Mouse (Mus musculus) midbrain, embryonic 15.5 days (tissue): Measurements from ENCODE around the gene Nfkb1. TPM values are rescaled to one million over a fixed set of nuclear protein-coding genes. Genes with fewer than 3 reads are reported as not detected.

Experiments
- ATAC-seq: fragments of 200-750 bp; cut with Nextera tagmentation; replicated peaks from 2 replicates; pipeline ENCODE4 v1.8.0; 2017; ENCODE audit warnings: moderate TSS enrichment
- H3K27ac ChIP-seq: fragments of 300-500 bp; sonication (generic); 2 replicates; pipeline ENCODE4 v1.5.1; 2015; ENCODE audit warnings: mild to moderate bottlenecking, inconsistent platforms
- H3K27me3 ChIP-seq: fragments of 300-500 bp; sonication (generic); replicated peaks from 2 replicates; pipeline ENCODE4 v1.6.1; 2015; ENCODE audit warnings: inconsistent platforms
- H3K36me3 ChIP-seq: fragments of 300-500 bp; sonication (generic); replicated peaks from 2 replicates; pipeline ENCODE4 v1.6.1; 2015; ENCODE audit warnings: inconsistent platforms
- H3K4me1 ChIP-seq: fragments of 300-500 bp; sonication (generic); 2 replicates; pipeline ENCODE4 v1.6.1; 2015; ENCODE audit warnings: inconsistent platforms
- H3K4me2 ChIP-seq: fragments of 300-500 bp; sonication (generic); 2 replicates; pipeline ENCODE4 v1.6.1; 2015; ENCODE audit warnings: inconsistent platforms, mild to moderate bottlenecking, moderate library complexity
- H3K4me3 ChIP-seq: fragments of 300-500 bp; sonication (generic); 2 replicates; pipeline ENCODE4 v1.5.1; 2015; ENCODE audit warnings: mild to moderate bottlenecking, inconsistent platforms
- H3K9ac ChIP-seq: fragments of 300-500 bp; sonication (generic); 2 replicates; pipeline ENCODE4 v1.6.1; 2015; ENCODE audit warnings: mild to moderate bottlenecking, inconsistent platforms
- H3K9me3 ChIP-seq: fragments of 300-500 bp; sonication (generic); 2 replicates; pipeline ENCODE4 v1.6.1; 2016; ENCODE audit warnings: inconsistent platforms
- WGBS: fragments of 180-500 bp; shearing (Covaris S2); methylation state at CpG from one replicate; pipeline ENCODE4 v1.1.7; 2015; ENCODE audit warnings: mixed read lengths; 5-methylcytosine and 5-hydroxymethylcytosine counted together
- polyA plus RNA-seq: library from polyadenylated mRNA; unstranded; fragments of >200 nt; fragmentation: Nextera tagmentation; extraction: Ambion mirVana; gene quantifications from 2 replicates; pipeline ENCODE4 v1.2.1, GENCODE M21; 2015

Gene Nfkb1
- polyA plus RNA-seq, 1 experiment from 2014 or later: 7.9 TPM

GRCm38 (mm10) chr3:135658540-135659097 is 32.7 kb downstream of the Nfkb1 start:
- Histone ChIP-seq H3K4me2 (no peak overlapping the region), H3K4me1 (no peaks in the 10 kb centered on the region), H3K36me3 (no peaks in the 10 kb centered on the region), H3K9me3 (no peaks in the 10 kb centered on the region), H3K9ac (no peak overlapping the region), H3K27ac (no peak overlapping the region), H3K4me3 (no peak overlapping the region), H3K27me3 (no peaks in the 10 kb centered on the region)
- 90% methylated on average over 7 of the region's 7 CpGs for WGBS
- no peak for ATAC-seq

GRCm38 (mm10) chr3:135656156-135656555 is 35.2 kb downstream of the Nfkb1 start:
- Histone ChIP-seq H3K27ac (no peak overlapping the region), H3K4me1 (0 out of 2 replicates have a peak, but pooled peaks cover under 1% of the 10 kb centered on the region), H3K4me3 (no peak overlapping the region), H3K36me3 (no peaks in the 10 kb centered on the region), H3K4me2 (no peak overlapping the region), H3K9ac (no peak overlapping the region), H3K27me3 (no peaks in the 10 kb centered on the region), H3K9me3 (no peaks in the 10 kb centered on the region)
- 89% methylated on average over 4 of the region's 4 CpGs for WGBS
- no peak for ATAC-seq

GRCm38 (mm10) chr3:135650773-135651555 is 40.4 kb downstream of the Nfkb1 start:
- no peak for ATAC-seq
- H3K27me3 ChIP-seq: no peaks in the 10 kb centered on the region
- no peak overlapping the region for H3K4me3 ChIP-seq
- 0 out of 2 replicates have a peak, but pooled peaks cover 4% of the 10 kb centered on the region for H3K4me1 ChIP-seq
- H3K27ac ChIP-seq: no peak overlapping the region
- 0 out of 2 replicates have a peak, but pooled peaks cover 4% of the 10 kb centered on the region for H3K36me3 ChIP-seq
- H3K9ac ChIP-seq: no peak overlapping the region
- no peak overlapping the region for H3K4me2 ChIP-seq
- WGBS: 72% methylated on average over 15 of the region's 15 CpGs
- H3K9me3 ChIP-seq: no peaks in the 10 kb centered on the region

- Histone ChIP-seq H3K36me3 (0 out of 2 replicates have a peak, but pooled peaks cover 4% of the 10 kb centered on the region), H3K27ac (no peak overlapping the region), H3K9me3 (no peaks in the 10 kb centered on the region), H3K4me1 (0 out of 2 replicates have a peak, but pooled peaks cover 4% of the 10 kb centered on the region), H3K4me3 (no peak overlapping the region), H3K27me3 (no peaks in the 10 kb centered on the region), H3K4me2 (no peak overlapping the region), H3K9ac (no peak overlapping the region)
- ATAC-seq: no peak
- 76% methylated on average over 10 of the region's 10 CpGs for WGBS
Observed at GRCm38 (mm10) chr3:135649809-135650208, 41.5 kb downstream of the Nfkb1 start.

GRCm38 (mm10) chr3:135648501-135648900 is 42.8 kb downstream of the Nfkb1 start:
- Histone ChIP-seq H3K27me3 (no peaks in the 10 kb centered on the region), H3K4me2 (no peak overlapping the region), H3K9ac (no peak overlapping the region), H3K27ac (no peak overlapping the region), H3K4me3 (no peak overlapping the region), H3K9me3 (no peaks in the 10 kb centered on the region), H3K4me1 (0 out of 2 replicates have a peak, but pooled peaks cover 4% of the 10 kb centered on the region), H3K36me3 (0 out of 2 replicates have a peak, but pooled peaks cover 4% of the 10 kb centered on the region)
- 92% methylated on average over 8 of the region's 8 CpGs for WGBS
- ATAC-seq: no peak

GRCm38 (mm10) chr3:135646622-135647021 is 44.7 kb downstream of the Nfkb1 start:
- H3K27ac ChIP-seq: no peak overlapping the region
- H3K27me3 ChIP-seq: no peaks in the 10 kb centered on the region
- H3K4me2 ChIP-seq: no peak overlapping the region
- H3K4me1 ChIP-seq: 0 out of 2 replicates have a peak, but pooled peaks cover 4% of the 10 kb centered on the region
- no peak overlapping the region for H3K4me3 ChIP-seq
- H3K36me3 ChIP-seq: 0 out of 2 replicates have a peak, but pooled peaks cover 4% of the 10 kb centered on the region
- ATAC-seq: no peak
- H3K9ac ChIP-seq: no peak overlapping the region
- no peaks in the 10 kb centered on the region for H3K9me3 ChIP-seq
- WGBS: 100% methylated on average over 1 of the region's 1 CpGs

GRCm38 (mm10) chr3:135644971-135645370 is 46.4 kb downstream of the Nfkb1 start:
- H3K4me1 ChIP-seq: no peaks in the 10 kb centered on the region
- 0 out of 2 replicates have a peak, but pooled peaks cover 4% of the 10 kb centered on the region for H3K36me3 ChIP-seq
- no peaks in the 10 kb centered on the region for H3K27me3 ChIP-seq
- ATAC-seq: no peak
- H3K9me3 ChIP-seq: no peaks in the 10 kb centered on the region
- 91% methylated on average over 3 of the region's 3 CpGs for WGBS
- no peak overlapping the region for H3K4me3 ChIP-seq
- H3K9ac ChIP-seq: no peak overlapping the region
- no peak overlapping the region for H3K27ac ChIP-seq
- no peak overlapping the region for H3K4me2 ChIP-seq

GRCm38 (mm10) chr3:135641623-135641915 is 49.8 kb downstream of the Nfkb1 start:
- Histone ChIP-seq H3K4me3 (no peak overlapping the region), H3K9ac (no peak overlapping the region), H3K9me3 (no peaks in the 10 kb centered on the region), H3K4me2 (no peak overlapping the region), H3K27ac (no peak overlapping the region), H3K36me3 (no peaks in the 10 kb centered on the region), H3K4me1 (no peaks in the 10 kb centered on the region), H3K27me3 (no peaks in the 10 kb centered on the region)
- WGBS: 84% methylated on average over 4 of the region's 4 CpGs
- ATAC-seq: no peak

GRCm38 (mm10) chr3:135640856-135641622 is 50.3 kb downstream of the Nfkb1 start:
- Histone ChIP-seq H3K27me3 (no peaks in the 10 kb centered on the region), H3K27ac (no peak overlapping the region), H3K4me1 (no peaks in the 10 kb centered on the region), H3K9ac (no peak overlapping the region), H3K4me3 (no peak overlapping the region), H3K36me3 (no peaks in the 10 kb centered on the region), H3K9me3 (no peaks in the 10 kb centered on the region), H3K4me2 (no peak overlapping the region)
- ATAC-seq: no peak
- 90% methylated on average over 16 of the region's 16 CpGs for WGBS

- Histone ChIP-seq H3K9ac (no peak overlapping the region), H3K4me2 (no peak overlapping the region), H3K9me3 (no peaks in the 10 kb centered on the region), H3K27me3 (no peaks in the 10 kb centered on the region), H3K36me3 (no peaks in the 10 kb centered on the region), H3K4me1 (no peaks in the 10 kb centered on the region), H3K4me3 (no peak overlapping the region), H3K27ac (no peak overlapping the region)
- no peak for ATAC-seq
- 97% methylated on average over 5 of the region's 5 CpGs for WGBS
Observed at GRCm38 (mm10) chr3:135640203-135640602, 51.1 kb downstream of the Nfkb1 start.

GRCm38 (mm10) chr3:135637592-135637991 is 53.8 kb downstream of the Nfkb1 start:
- H3K9ac ChIP-seq: no peak overlapping the region
- H3K36me3 ChIP-seq: no peaks in the 10 kb centered on the region
- no peak overlapping the region for H3K27ac ChIP-seq
- no peaks in the 10 kb centered on the region for H3K9me3 ChIP-seq
- H3K4me1 ChIP-seq: no peaks in the 10 kb centered on the region
- ATAC-seq: no peak
- no peak overlapping the region for H3K4me2 ChIP-seq
- H3K27me3 ChIP-seq: no peaks in the 10 kb centered on the region
- 75% methylated on average over 5 of the region's 5 CpGs for WGBS
- H3K4me3 ChIP-seq: no peak overlapping the region

GRCm38 (mm10) chr3:135636454-135636853 is 54.9 kb downstream of the Nfkb1 start:
- Histone ChIP-seq H3K4me1 (no peaks in the 10 kb centered on the region), H3K4me2 (no peak overlapping the region), H3K9ac (no peak overlapping the region), H3K27me3 (no peaks in the 10 kb centered on the region), H3K36me3 (no peaks in the 10 kb centered on the region), H3K9me3 (no peaks in the 10 kb centered on the region), H3K4me3 (no peak overlapping the region), H3K27ac (no peak overlapping the region)
- 36% methylated on average over 14 of the region's 14 CpGs for WGBS
- ATAC-seq: no peak
